Mouse (Mus musculus): ENCODE results near the gene Osm.

DNA sequence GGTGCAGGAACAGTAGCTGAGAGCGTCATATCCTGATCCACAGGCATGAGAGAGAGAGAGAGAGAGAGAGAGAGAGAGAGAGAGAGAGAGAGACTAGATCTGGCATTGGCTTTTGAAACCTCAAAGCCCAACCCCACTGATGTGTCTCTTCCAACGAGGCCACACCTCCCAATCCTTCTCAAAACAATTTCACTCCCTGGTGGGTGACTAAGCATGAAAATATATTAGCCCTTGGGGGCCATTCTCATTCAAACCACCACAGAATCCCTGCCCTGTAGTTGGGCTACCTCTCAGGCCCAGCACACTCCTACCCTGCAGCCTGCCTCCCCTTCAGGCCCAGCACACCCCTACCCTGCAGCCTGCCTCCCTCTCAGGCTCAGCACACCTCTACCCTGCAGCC, 16.7 kb downstream of the Osm start:
- TF ChIP-seq EP300 (IDR thresholded peaks at IDR 0.05; ENCODE audit: low read depth) (no peak), CTCF (IDR thresholded peaks at IDR 0.05; ENCODE audit: low read depth) (no peak)
